Mouse (Mus musculus) spleen, adult 18-20 months (tissue): Measurements from ENCODE around the gene Pfkfb3.
"Not testable (repeated sequence)": the region's sequence is repeated elsewhere in the genome, so short reads cannot be mapped to it uniquely, and the experiment has no call there.

ENCODE experiments used
- DNase-seq, 2 experiments: peaks; one replicate each; pipeline ENCODE4 v3.0.0; 2022; ENCODE audit warnings: mixed read lengths in 2 of 2

Gene Pfkfb3

DNA sequence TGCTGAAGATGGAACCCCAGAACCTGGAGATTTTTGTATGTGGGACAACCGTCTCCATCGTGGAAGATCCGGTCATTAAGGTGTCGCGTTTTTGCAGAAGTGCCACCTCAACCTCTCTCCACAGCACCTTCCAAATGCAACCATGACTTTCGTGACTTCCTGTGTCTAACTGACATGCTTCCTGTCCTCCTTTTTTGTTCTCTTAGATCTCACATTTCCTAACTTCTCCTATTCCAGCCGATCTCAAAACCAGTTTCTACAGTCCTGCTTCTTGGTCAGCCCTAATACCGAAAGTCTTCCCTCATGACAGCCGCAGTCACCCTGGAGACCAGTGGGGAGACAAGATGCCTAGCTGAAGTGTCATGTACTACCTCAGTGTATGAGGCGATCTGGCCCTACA is 5.4 kb downstream of the Pfkfb3 start:
- DNase-seq, result no peak

DNA sequence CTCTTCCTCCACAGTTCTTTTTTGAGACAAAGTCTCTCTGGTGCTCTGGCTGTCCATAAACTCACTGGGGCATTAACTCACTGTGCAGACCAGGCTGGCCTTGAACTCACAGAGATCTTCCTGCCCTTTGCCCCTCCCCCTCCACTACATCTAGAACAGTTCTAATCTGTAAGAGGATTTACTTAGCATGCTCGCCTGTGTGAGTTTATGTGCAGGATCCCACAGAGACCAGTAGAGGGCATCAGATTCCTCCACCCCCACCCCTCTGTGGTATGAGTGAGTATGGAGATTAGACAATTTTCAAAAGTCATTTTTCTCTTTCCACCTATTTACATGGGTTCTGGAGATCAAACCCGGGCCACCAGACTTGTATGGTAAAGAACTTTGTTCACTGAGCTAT is 6.3 kb downstream of the Pfkfb3 start:
- peak in 1 of 2 experiments; percentile 25 for DNase-seq

DNA sequence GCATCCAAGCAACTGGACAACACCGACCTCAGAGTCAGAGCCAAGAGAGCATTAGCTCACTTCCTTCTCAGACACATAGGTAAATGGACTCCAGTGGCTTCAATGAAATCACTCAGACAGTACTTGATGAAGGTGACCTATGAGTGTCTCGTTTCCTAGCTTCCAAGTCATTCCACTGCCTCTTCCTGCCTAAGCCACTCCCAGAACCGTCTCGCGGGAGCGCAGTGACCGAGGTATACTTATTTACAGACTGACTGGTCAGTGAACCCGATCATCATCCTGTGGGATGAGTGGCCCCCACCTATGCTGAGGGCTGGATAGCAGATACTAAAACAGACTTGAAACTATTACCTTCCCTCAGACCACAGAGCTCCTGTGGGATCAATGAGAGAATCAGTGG is 7.8 kb downstream of the Pfkfb3 start:
- DNase-seq, result no peak

DNA sequence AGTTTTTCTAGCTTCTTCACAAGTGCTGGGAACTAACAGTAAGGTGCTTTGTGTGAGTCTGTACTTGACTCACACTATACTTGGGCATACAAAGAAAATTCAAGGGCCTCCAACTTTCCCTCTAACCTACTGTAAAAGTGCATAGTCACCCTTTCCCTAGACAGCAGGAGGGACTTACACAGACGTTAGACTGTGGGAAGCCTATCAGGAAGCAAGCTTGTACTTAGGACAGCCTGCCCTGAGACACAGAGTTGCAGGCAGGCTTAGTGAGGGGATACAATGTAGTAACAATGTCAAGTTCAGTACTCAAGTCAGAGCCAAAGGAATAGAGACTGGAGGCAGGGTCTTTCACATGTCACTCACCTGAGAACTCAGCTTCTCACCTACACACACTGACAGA is 8.5 kb downstream of the Pfkfb3 start:
- no peak for DNase-seq

DNA sequence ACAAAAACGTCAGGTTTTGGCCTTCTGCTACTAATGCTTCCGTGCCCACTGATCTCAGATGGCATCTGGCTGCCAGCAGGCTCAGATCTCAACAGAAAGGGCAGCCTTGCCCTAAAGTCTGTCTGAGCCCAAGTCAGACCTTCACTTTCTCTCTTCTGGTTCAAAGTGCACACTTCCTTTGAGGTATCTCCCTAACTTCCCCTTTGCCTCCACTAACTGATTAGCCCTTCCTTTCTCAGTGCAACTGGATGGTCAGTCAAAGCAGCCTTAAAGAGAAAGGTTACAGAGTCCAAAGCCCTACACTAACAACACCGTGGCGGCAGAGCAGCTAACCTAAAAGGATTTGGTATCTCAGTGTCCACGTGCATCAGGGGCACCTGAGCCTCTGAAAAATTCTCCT is 9.5 kb downstream of the Pfkfb3 start:
- DNase-seq, result no peak

DNA sequence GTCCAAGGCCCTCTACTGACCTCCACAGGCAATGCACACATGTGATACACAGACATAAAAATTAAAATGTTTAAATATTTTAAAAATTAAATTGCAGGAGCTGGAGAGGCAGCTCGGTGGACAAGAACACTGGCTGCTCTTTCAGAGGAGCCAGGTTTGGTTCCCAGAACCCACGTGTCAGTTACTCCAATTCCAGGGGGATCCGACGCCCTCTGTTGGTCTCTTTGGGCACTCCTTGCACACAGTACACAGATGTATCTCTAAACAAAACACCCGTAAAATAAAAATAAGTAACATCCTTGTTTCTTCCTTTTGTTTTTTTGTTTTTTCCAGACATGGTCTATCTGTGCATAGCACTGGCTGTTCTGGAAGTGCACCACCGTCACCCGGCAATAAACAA is 10.7 kb downstream of the Pfkfb3 start:
- no peak for DNase-seq

DNA sequence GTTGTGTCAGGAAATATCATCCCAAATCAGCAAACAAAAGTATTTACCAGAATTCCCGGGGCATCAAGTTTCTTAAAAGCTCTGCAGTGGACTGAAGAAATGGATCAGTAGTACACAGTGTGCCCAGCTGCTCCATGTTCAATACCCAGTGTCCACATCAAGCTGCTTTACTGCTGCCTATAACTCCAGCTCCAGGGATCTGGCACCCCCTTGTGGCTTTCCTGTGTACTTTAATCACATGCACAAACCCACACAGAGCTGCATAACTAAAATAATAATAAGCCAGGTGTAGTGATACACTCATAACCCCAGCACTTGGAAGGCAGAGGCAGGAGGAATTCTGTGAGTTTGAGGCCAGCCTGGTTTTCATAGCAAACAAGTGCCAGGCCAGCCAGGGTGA is 11.2 kb downstream of the Pfkfb3 start:
- peak; percentile 49 to 75 for DNase-seq

DNA sequence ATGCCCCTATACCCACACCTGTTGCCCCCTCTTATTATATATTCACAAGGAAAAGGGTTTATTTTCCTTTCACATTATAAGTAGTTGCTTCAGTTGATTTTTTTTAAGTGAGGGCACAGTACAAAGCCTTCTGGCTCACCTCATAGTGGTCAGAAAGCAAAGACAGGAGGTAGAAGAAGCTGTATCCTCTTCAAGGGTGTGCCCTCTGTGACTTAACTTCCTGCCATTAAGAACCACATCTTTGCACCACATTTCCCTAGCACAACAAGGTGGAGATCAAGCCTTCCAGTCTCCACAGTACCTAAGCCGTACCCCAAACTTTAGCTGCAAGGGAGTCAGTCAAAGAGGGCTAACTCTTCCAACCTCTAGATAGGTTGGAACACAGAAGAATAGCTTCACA is 11.8 kb downstream of the Pfkfb3 start:
- DNase-seq, result no peak

DNA sequence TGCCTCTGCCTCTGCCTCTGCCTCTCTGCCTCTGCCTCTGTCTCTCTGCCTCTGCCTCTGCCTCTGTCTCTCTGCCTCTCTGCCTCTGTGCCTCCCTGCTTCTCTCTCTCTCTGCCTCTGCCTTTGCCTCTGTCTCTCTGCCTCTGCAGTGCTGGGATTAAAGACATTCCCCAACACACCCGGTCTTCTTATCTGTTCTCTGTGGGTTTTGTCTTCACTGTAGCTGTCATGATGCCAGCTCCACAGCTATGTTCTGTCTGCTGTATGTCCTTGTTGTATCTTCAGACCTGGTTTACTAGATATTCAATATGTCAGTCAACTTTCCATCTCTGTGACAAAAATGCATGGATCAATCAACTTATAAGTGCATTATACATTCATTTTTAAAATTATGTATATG is 12.3 kb downstream of the Pfkfb3 start:
- DNase-seq, result not testable (repeated sequence)

DNA sequence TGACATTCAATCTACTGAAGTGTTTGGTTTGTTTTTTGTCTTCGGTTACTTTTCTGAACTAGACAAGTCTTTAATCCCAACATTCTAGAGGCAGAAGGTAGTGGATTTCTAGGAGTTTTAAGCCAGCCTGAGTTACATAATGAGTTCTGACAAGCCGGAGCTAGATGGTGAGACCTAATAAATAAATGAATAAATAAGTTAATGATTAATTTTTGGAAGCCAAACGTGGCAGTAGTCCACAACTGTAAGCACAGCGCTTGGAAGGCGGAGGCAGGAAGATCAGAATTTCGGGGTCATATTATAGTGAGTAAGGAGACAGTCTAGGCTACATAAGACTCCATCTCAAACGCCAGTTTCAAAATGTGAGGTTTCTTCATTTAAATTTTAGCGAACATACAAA is 17.9 kb downstream of the Pfkfb3 start:
- no peak for DNase-seq

DNA sequence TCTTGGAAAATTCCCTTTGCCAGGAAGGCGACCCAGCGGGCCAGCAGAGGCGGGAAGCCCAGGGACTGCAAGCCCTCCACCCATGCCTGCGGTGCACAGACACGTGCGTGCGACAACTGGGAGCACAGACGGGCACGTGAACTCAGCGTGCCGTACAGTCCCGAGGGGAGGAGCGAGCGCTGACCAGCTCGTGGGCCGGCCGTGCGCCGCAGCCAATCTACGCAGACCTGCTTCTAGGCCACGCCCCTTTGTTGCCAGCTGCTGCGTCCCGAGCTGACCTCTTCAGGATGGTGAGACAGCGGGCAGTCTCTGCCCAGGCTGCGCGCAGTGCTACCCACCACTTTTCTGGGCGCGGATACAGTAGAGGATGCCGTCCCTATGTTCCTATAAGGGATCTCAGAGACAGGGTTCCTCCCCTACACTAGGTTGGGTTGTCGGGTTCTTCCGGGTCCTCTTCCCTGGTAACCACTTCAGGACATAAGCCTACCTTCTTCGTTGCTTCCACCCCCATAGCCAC is 18.4 kb downstream of the Pfkfb3 start:
- DNase-seq, result peak; percentile 87

DNA sequence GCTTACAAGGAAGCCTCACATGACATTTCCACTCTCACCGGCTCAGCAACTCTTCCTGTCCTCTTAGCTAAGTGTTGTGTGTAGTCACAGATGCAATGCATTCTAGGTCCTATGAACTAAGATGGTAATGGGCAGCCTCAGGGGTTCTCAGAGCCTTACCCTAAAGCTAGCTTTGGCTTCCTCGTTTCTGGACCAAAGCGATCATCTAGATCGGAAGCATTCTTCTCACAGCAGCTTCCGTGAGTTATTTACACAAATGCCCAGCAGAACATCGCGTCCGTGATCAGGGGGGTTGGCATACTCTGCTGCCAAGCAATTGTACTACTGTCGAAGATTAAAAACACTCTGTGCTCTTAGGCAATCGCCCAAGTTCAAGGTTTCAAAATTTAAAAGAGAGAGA is 19.1 kb downstream of the Pfkfb3 start:
- no peak for DNase-seq

DNA sequence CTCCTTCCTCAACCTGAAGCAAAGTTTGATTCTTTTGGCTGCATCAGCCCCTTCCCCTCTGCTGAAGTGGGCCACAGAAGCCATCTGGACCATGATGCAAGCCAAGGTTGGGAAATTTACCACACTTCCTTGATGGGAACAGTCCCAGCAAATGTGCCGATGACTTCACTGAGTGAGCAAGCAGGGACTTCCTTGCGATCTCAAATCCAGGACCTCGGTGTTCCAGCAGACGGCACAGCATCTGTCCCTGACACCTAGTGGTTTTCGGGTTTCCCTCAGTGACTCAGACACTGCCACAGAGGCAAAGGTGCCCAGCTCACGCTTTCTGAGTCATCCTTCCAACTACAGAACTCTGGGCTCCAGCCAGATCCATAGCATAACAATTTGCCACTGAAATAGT is 23.8 kb downstream of the Pfkfb3 start:
- no peak for DNase-seq

DNA sequence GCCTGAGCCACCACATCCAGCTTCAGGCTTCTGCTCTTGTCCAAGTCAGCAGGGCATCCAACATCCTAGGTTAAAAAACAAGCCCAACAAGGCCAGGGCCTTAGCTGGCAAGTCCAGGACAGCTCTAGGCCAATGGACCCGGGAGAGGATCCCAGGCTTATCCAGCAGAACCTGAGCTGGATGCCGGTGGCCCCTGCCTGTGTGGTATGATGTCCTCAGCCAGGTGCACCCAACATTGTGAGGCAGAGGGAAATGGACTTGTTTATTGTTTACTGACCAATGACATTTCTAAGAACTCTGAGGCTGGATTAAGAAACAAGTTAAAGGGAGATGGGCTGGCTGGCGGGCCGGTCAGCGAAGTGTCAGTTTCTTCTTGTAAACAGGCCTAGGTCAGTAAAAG is 27.8 kb downstream of the Pfkfb3 start:
- no peak for DNase-seq

DNA sequence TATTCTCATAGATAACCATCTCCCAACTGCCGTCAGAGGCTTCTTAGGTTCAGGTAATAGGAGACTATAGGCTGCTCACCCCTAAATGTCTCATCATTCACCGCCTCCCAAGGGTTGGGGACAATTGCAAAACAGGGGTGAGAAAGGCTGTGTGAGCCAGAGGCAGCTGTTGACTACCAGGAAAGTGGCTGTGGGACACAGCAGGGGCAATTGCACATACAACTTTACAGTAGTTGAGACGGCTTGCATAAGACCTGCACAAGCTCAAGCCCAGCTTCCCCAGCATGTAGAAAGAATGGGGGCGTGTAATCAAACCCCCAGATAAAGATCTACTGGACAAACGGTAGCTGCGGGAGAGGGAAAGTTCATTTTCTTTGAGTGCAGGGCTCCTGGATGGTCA is 29.1 kb downstream of the Pfkfb3 start:
- DNase-seq, result no peak

DNA sequence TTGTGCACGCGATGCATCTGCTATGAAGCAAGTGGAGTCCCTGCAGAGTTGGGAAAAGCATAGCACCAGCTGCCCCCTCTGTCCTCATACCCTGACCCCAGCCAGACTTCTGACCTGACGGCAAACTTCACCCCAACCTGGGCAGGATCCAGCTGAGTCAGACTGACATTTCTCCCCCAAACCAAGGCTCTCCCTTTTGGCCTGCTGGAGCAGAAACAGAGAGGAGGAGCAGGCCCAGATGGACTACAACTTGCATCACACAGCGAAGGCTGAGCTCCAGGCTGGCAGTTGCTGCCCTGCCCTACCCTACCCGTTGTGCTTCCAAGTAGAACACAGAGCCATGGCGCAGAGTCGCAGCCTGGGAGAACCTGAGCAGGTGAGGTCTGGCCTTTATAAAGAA is 32.1 kb downstream of the Pfkfb3 start:
- DNase-seq, result no peak

DNA sequence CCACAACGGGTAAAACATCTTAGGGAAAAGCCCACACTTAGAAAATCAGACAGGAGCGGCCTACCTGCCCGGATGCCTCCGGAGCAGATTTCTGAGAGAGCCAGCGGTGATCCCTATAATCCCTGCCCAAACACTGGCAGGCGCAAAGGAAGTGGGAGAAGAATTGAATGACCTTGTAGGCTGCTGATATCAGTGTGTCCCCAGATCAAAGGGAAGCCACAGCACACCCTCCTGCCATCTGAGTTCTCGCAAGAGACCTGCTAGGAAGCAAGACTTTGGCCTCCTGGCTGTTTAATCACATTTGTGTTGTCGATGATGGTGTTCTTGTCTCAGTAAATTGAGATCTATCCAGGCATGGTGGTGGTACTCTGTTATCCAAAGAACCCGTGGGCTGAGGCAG is 33.1 kb downstream of the Pfkfb3 start:
- no peak for DNase-seq

DNA sequence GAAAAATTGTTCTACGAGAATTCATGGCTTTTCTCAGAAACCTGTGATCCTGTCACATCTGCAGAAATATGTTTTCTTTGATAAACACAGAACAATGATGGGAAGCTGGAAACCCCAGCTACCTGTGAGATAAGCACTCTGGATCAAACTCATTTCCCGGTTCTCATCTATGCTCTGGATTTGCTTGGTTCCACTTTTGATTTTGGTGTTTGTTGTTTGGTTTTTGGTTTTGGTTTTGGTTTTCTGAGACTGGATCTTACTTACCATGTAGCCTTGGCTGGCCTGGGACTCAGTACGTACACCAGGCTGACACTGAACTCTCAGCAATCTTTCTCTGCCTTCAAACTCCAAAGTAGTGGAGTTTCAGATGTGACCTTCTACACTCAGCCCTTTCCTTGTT is 38.0 kb downstream of the Pfkfb3 start:
- DNase-seq, result no peak

DNA sequence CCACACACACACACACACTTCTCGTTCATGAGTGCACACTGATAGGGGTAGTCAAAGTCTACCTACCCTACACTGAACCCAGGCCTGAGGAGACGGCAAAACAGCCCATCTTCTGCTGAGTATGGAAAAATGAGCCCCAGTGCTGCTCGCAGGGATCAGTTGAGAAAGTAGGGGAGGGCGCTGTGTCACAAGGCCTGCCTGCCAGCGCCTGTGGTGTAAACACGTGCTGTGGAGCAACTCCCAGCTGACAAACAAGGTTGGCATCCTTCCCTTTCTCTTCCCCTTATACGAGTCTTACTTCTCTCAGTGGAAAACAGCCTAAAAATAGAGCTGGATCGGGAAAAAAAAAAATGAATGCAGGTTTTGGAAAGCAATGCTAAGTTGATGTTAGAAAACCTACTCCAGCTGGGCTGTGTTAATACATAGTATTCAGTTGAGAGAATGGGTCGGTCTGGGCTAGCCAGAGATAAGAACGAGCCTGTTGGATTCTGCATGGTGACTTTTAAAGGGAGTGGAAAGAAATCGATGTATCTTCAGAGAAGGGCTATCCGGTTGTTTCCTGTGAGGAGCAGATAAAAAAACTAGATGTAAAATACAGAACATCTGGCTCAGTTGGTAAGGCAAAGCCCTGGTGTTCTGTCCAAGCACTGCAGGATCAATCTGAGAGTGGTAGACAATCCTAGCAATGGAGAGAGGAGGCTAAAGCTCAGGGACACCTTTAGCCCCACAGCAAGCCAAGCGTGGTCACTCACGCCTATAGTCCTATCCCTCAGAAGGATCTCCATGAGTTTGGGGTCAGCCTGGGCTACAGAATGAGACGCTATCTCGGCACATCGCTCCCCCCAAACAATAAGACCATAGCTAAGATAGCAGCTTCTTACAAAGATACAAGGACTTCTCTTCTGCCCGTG is 40.6 kb downstream of the Pfkfb3 start:
- DNase-seq, result no peak

DNA sequence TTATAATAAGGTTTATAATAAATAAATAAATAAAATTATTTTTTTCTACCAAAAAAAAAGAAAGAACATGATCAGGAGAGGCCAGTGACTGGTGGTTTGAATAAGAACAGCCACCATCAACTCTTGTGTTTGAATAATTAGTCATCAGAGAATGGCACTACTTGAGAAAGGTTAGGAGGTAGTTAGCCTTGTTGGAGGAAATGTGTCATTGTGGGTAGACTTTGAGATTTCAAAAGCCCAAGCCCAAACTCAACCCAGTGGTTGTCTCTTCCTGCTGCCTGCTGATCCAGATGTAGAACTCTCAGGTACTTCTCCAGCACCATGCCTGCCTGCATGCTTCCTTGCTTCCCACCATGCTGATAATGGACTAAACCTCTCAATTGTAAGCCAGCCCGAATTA is 41.8 kb downstream of the Pfkfb3 start:
- no peak for DNase-seq

DNA sequence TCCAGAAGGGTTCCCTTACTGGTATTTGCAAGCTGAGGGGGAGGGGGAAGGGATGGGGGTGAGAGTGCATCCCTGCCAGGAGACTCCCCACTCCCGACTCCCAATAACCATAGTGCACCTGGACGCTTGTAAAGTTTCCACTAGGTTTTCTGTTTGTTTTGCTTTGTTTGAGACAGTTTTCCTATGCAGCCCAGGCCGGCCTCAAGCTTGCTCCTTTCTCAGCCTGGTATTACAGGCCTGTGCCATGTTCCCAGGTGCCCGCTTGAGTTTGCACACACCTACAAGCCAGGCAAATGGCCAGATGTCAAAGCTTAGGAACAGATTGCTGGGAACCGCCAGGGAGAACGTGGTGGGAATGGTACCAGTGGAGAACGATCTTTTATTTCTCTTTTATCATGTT is 50.1 kb downstream of the Pfkfb3 start:
- no peak for DNase-seq

DNA sequence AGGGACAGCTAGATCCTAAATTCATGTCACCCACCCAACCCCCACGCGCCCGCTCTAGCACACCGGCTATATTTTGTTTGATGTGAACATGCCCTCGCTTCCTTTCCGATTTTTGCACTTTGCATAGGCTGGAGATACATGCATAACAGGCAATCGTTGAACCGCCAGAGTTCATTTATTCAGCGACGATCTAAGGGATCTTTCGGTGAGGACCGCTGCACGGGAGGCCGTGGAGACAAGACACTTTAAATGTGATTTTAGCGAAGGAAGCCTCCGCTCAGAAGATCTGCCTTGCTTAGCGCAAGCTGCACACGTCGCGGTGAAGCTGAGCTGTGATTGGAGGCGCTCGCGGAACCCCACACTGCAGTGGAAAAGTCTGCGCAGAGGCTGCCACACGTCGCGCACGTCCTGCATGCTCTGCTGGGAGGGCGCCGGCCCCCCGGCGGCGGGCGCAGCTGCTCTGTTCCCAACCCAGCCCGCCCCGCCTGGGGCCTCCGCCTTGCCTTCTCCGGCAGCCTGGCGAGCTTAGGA is 50.9 kb downstream of the Pfkfb3 start:
- DNase-seq, result peak; percentile 63 to 69

DNA sequence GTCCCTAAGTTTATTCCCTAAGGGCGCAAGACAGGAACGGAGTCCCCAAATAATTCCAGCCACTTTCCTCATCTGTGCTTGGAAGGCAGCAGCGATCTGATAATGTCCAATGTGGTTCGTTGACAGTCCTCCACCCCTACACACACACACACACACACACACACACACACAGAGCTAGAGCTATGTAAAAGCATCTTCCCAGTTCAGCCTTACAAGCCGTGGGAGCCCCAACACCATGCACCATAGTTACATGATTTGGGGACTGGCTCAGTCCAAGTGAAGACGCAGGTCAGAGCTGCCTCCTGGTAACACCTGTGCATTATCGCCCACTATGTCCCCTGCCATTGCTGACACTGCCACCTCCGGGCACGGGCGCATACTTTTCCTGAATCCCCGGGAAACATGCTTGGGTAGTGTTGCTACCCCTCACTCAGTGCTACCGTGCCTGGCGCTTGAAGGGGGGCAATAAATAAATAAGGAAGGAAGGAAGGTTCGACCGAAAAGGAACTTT is 51.6 kb downstream of the Pfkfb3 start:
- peak in 1 of 2 experiments; percentile 26 for DNase-seq
